Mouse (Mus musculus) neural tube, embryonic 14.5 days (tissue): ENCODE data around the gene Topaz1. TPM values are rescaled to one million over a fixed set of nuclear protein-coding genes. Genes with fewer than 3 reads are reported as not detected.

Source experiments
- ATAC-seq: fragments of 200-750 bp; cut with Nextera tagmentation; 2 replicates; pipeline ENCODE4 v1.8.0; 2017; ENCODE audit warnings: low read depth, mild to moderate bottlenecking, moderate TSS enrichment, moderate library complexity
- H3K27ac ChIP-seq: fragments of 300-500 bp; sonication (generic); 2 replicates; pipeline ENCODE4 v1.5.1; 2014; ENCODE audit warnings: low read depth, mild to moderate bottlenecking, control low read depth, low read length, moderate library complexity, mixed read lengths
- H3K27me3 ChIP-seq: fragments of 300-500 bp; sonication (generic); 2 replicates; pipeline ENCODE4 v1.6.1; 2014; ENCODE audit warnings: low read length; ENCODE audit not compliant: control insufficient read depth, insufficient read depth
- H3K36me3 ChIP-seq: fragments of 300-500 bp; sonication (generic); 2 replicates; pipeline ENCODE4 v1.6.1; 2014; ENCODE audit warnings: low read length, mixed read lengths; ENCODE audit not compliant: control insufficient read depth, insufficient read depth
- H3K4me1 ChIP-seq: fragments of 300-500 bp; sonication (generic); 2 replicates; pipeline ENCODE4 v1.6.1; 2014; ENCODE audit warnings: low read length; ENCODE audit not compliant: control insufficient read depth, insufficient read depth
- H3K4me2 ChIP-seq: fragments of 300-500 bp; sonication (generic); 2 replicates; pipeline ENCODE4 v1.6.1; 2014; ENCODE audit warnings: mild to moderate bottlenecking, low read depth, low read length, control low read depth
- H3K4me3 ChIP-seq: fragments of 300-500 bp; sonication (generic); 2 replicates; pipeline ENCODE4 v1.5.1; 2014; ENCODE audit warnings: low read depth, low read length, control low read depth, mixed read lengths
- H3K9ac ChIP-seq: fragments of 300-500 bp; sonication (generic); replicated peaks from 2 replicates; pipeline ENCODE4 v1.6.1; 2014; ENCODE audit warnings: low read depth, mild to moderate bottlenecking, control low read depth, low read length, mixed read lengths
- H3K9me3 ChIP-seq: fragments of 300-500 bp; sonication (generic); 2 replicates; pipeline ENCODE4 v1.6.1; 2016; ENCODE audit warnings: low read length; ENCODE audit not compliant: control insufficient read depth
- WGBS: fragments of 180-500 bp; shearing (Covaris S2); extraction: QIAGEN DNeasy Blood & Tissue Kit; methylation state at CpG from one replicate; pipeline ENCODE4 v1.1.7; 2014; 5-methylcytosine and 5-hydroxymethylcytosine counted together
- polyA plus RNA-seq: library from polyadenylated mRNA; unstranded; fragments of >200 nt; fragmentation: Nextera tagmentation; extraction: Ambion mirVana; gene quantifications from 2 replicates; pipeline ENCODE4 v1.2.1, GENCODE M21; 2014

Gene Topaz1
- polyA plus RNA-seq, 1 experiment from 2014 or later, result not detected

- no peak overlapping the region for H3K27ac ChIP-seq
- no peaks in the 10 kb centered on the region for H3K27me3 ChIP-seq
- no peaks in the 10 kb centered on the region for H3K9me3 ChIP-seq
- 89% methylated on average over 1 of the region's 1 CpGs for WGBS
- H3K36me3 ChIP-seq, result no peaks in the 10 kb centered on the region
- H3K4me2 ChIP-seq, result no peak overlapping the region
- H3K4me1 ChIP-seq, result no peaks in the 10 kb centered on the region
- no peak overlapping the region for H3K4me3 ChIP-seq
- H3K9ac ChIP-seq, result no peak overlapping the region
- no peak for ATAC-seq
These were observed 39.4 kb downstream of the Topaz1 start for GRCm38 (mm10) chr9:122786534-122786933.

GRCm38 (mm10) chr9:122805053-122805844 is 58.1 kb downstream of the Topaz1 start, which contains the start of gene Tcaim:
Tcaim (plus strand) TSS chr9:122805539.
- peak within 1 kb of the TSS; percentile 69 for H3K4me3 ChIP-seq
- ATAC-seq, result peak; percentile 98
- peak within 1 kb of the TSS; percentile 94 for H3K27ac ChIP-seq
- 7% methylated on average over 42 of the region's 42 CpGs for WGBS
- H3K4me1 ChIP-seq, result peaks cover 5% of the 10 kb centered on the region; the same call in 1 of the 2 replicates
- peak within 1 kb of the TSS; percentile 82 for H3K9ac ChIP-seq
- no peaks in the 10 kb centered on the region for H3K27me3 ChIP-seq
- H3K36me3 ChIP-seq, result no peaks in the 10 kb centered on the region
- no peaks in the 10 kb centered on the region for H3K9me3 ChIP-seq
- H3K4me2 ChIP-seq, result peak within 1 kb of the TSS; percentile 88

GRCm38 (mm10) chr9:122805845-122806341 is 58.7 kb downstream of the Topaz1 start:
- H3K4me2 ChIP-seq, result peak overlapping the region; percentile 88
- peak overlapping the region; percentile 69 for H3K4me3 ChIP-seq
- no peaks in the 10 kb centered on the region for H3K27me3 ChIP-seq
- H3K4me1 ChIP-seq, result peaks cover 5% of the 10 kb centered on the region; the same call in 1 of the 2 replicates
- H3K9me3 ChIP-seq, result no peaks in the 10 kb centered on the region
- peak overlapping the region; percentile 94 for H3K27ac ChIP-seq
- 19% methylated on average over 10 of the region's 10 CpGs for WGBS
- no peak for ATAC-seq
- H3K36me3 ChIP-seq, result no peaks in the 10 kb centered on the region
- H3K9ac ChIP-seq, result peak overlapping the region; percentile 82

- Histone ChIP-seq H3K36me3 (0 out of 2 replicates have a peak, but pooled peaks cover 5% of the 10 kb centered on the region), H3K27ac (no peak overlapping the region), H3K9ac (no peak overlapping the region), H3K4me2 (no peak overlapping the region), H3K4me1 (peaks cover 5% of the 10 kb centered on the region; the same call in 1 of the 2 replicates), H3K9me3 (no peaks in the 10 kb centered on the region), H3K27me3 (no peaks in the 10 kb centered on the region), H3K4me3 (no peak overlapping the region)
- 97% methylated on average over 2 of the region's 2 CpGs for WGBS
- ATAC-seq, result no peak
These were observed 60.0 kb downstream of the Topaz1 start for GRCm38 (mm10) chr9:122807186-122807585.

- 91% methylated on average over 3 of the region's 3 CpGs for whole genome bisulfite sequencing
- Histone ChIP-seq H3K27me3 (no peaks in the 10 kb centered on the region), H3K36me3 (peaks cover 8% of the 10 kb centered on the region; the same call in 1 of the 2 replicates), H3K9ac (no peak overlapping the region), H3K27ac (no peak overlapping the region), H3K4me3 (no peak overlapping the region), H3K9me3 (no peaks in the 10 kb centered on the region), H3K4me2 (no peak overlapping the region), H3K4me1 (peaks cover 5% of the 10 kb centered on the region; the same call in 1 of the 2 replicates)
- no peak for ATAC-seq
These were observed 63.1 kb downstream of the Topaz1 start for GRCm38 (mm10) chr9:122810212-122810611.

GRCm38 (mm10) chr9:122812386-122812785 is 65.2 kb downstream of the Topaz1 start:
- Histone ChIP-seq H3K4me1 (no peaks in the 10 kb centered on the region), H3K9me3 (no peaks in the 10 kb centered on the region), H3K4me3 (no peak overlapping the region), H3K27me3 (no peaks in the 10 kb centered on the region), H3K9ac (no peak overlapping the region), H3K36me3 (peaks cover 11% of the 10 kb centered on the region), H3K27ac (no peak overlapping the region), H3K4me2 (no peak overlapping the region)
- ATAC-seq, result no peak
- 90% methylated on average over 5 of the region's 5 CpGs for WGBS

- WGBS, result 92% methylated on average over 2 of the region's 2 CpGs
- no peaks in the 10 kb centered on the region for H3K4me1 ChIP-seq
These were observed 67.6 kb downstream of the Topaz1 start for GRCm38 (mm10) chr9:122814775-122815174.

GRCm38 (mm10) chr9:122815239-122815851 is 68.2 kb downstream of the Topaz1 start:
- H3K9me3 ChIP-seq, result no peaks in the 10 kb centered on the region
- H3K4me1 ChIP-seq, result no peaks in the 10 kb centered on the region
- peaks cover 17% of the 10 kb centered on the region for H3K36me3 ChIP-seq
- no peak overlapping the region for H3K4me3 ChIP-seq
- H3K27me3 ChIP-seq, result no peaks in the 10 kb centered on the region
- H3K27ac ChIP-seq, result no peak overlapping the region
- WGBS, result 90% methylated on average over 4 of the region's 4 CpGs
- no peak overlapping the region for H3K9ac ChIP-seq
- no peak for ATAC-seq
- H3K4me2 ChIP-seq, result no peak overlapping the region

More at GRCm38 (mm10) chr9:122814775-122815174, 67.6 kb downstream of the Topaz1 start:
- no peak overlapping the region for H3K4me2 ChIP-seq
- H3K27ac ChIP-seq, result no peak overlapping the region
- H3K36me3 ChIP-seq, result peaks cover 11% of the 10 kb centered on the region
- H3K9ac ChIP-seq, result no peak overlapping the region
- H3K9me3 ChIP-seq, result no peaks in the 10 kb centered on the region
- no peak overlapping the region for H3K4me3 ChIP-seq
- no peak for ATAC-seq
- H3K27me3 ChIP-seq, result no peaks in the 10 kb centered on the region
